31 mouse cellular contexts compared by ENCODE assay signal in the genomic region with DNA sequence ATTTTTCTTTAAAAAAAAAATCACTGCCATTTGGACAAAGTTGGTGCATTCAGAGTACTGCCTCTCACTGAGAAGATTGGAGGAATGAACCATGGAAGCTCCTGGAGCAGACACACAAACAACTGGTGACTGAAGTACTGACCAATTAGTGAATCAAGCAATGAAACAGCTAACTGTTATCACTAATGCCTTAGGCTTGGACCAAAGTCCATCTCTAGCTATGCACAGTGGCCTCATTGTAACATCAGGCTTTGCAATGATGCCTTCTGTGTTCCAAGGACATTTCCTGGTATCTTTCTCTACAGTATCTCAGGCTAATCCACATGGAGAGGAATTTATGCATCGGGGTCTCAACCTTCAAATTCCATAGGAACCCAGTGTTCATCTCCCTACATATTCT.
"Had no signal": no experiment of that assay in that cellular context is flagged by ENCODE, and none has a peak within 500 bp of the region (broad histone marks: within the 10 kb centered on the region; RNA-seq: fewer than 3 reads in every experiment).

No protein-coding gene starts in this region.

- DNase-seq: left cerebral cortex, postnatal 4 days; liver; liver, embryonic 13.5 days; liver, postnatal 0 days; lung, adult 18-20 months; lung, adult 2 months; lung, embryonic 14.5 days; lung, postnatal 10 days; lung, postnatal 14 days; lung, postnatal 36 days; lung, postnatal 4 days; midbrain, embryonic 14.5 days had no signal

- H3K36me3 ChIP-seq: limb, embryonic 10.5 days; limb, embryonic 12.5 days; limb, embryonic 13.5 days; limb, embryonic 15.5 days; liver, embryonic 12.5 days; liver, embryonic 13.5 days; liver, embryonic 15.5 days; lung, embryonic 15.5 days; midbrain, embryonic 10.5 days; midbrain, embryonic 12.5 days; midbrain, embryonic 13.5 days; midbrain, embryonic 15.5 days had no signal

- H3K9me3 ChIP-seq: limb, embryonic 10.5 days; limb, embryonic 13.5 days; limb, embryonic 15.5 days; liver, embryonic 13.5 days; liver, embryonic 15.5 days; lung, embryonic 15.5 days; midbrain, embryonic 10.5 days; midbrain, embryonic 15.5 days had no signal

- H3K4me3 ChIP-seq: limb, embryonic 10.5 days; limb, embryonic 12.5 days; limb, embryonic 13.5 days; limb, embryonic 15.5 days; liver, embryonic 12.5 days; liver, embryonic 13.5 days; liver, embryonic 15.5 days; lung, embryonic 15.5 days; megakaryocyte, embryonic 14.5 days; midbrain, embryonic 10.5 days; midbrain, embryonic 12.5 days; midbrain, embryonic 13.5 days; midbrain, embryonic 15.5 days; myocyte had no signal

- H3K27ac ChIP-seq: limb, embryonic 10.5 days; limb, embryonic 12.5 days; limb, embryonic 13.5 days; limb, embryonic 15.5 days; liver, embryonic 12.5 days; liver, embryonic 13.5 days; liver, embryonic 14.5 days; liver, embryonic 15.5 days; lung, embryonic 15.5 days; macrophage; midbrain, embryonic 10.5 days; midbrain, embryonic 12.5 days; midbrain, embryonic 13.5 days; midbrain, embryonic 15.5 days had no signal

- H3K27me3 ChIP-seq: limb, embryonic 12.5 days; limb, embryonic 13.5 days; limb, embryonic 15.5 days; liver, embryonic 12.5 days; liver, embryonic 13.5 days; liver, embryonic 15.5 days; lung, embryonic 15.5 days; megakaryocyte, embryonic 14.5 days; midbrain, embryonic 12.5 days; midbrain, embryonic 13.5 days; midbrain, embryonic 15.5 days had no signal

- H3K9ac ChIP-seq: limb, embryonic 12.5 days; limb, embryonic 13.5 days; limb, embryonic 15.5 days; liver, embryonic 12.5 days; liver, embryonic 13.5 days; liver, embryonic 14.5 days; liver, embryonic 15.5 days; liver, postnatal 0 days; lung, embryonic 14.5 days; lung, embryonic 15.5 days; midbrain, embryonic 12.5 days; midbrain, embryonic 13.5 days; midbrain, embryonic 15.5 days had no signal

- H3K4me1 ChIP-seq: limb, embryonic 10.5 days; limb, embryonic 12.5 days; limb, embryonic 13.5 days; limb, embryonic 15.5 days; liver, embryonic 12.5 days; liver, embryonic 13.5 days; liver, embryonic 15.5 days; lung, embryonic 15.5 days; megakaryocyte, embryonic 14.5 days; midbrain, embryonic 10.5 days; midbrain, embryonic 12.5 days; midbrain, embryonic 13.5 days; midbrain, embryonic 15.5 days had no signal

- H3K4me2 ChIP-seq: limb, embryonic 12.5 days; limb, embryonic 13.5 days; limb, embryonic 15.5 days; liver, embryonic 11.5 days; liver, embryonic 12.5 days; liver, embryonic 13.5 days; liver, embryonic 15.5 days; lung, embryonic 14.5 days; lung, embryonic 15.5 days; midbrain, embryonic 11.5 days; midbrain, embryonic 12.5 days; midbrain, embryonic 13.5 days; midbrain, embryonic 15.5 days had no signal

- ATAC-seq: liver, embryonic 12.5 days; liver, postnatal 0 days; lung, postnatal 0 days; midbrain, embryonic 13.5 days; midbrain, embryonic 15.5 days; midbrain, embryonic 16.5 days had no signal
